Mouse (Mus musculus): ENCODE results near the gene Cpe. TPM values are rescaled to one million over a fixed set of nuclear protein-coding genes. Genes with fewer than 3 reads are reported as not detected.
A peak's percentile ranks its signal among the peaks of the same experiment; 100 is the strongest.

The Cpe gene
- polyA plus RNA-seq, 1 experiment from 2014 or later: 233 TPM

GRCm38 (mm10) chr8:64712499-64712898 is 19.6 kb upstream of the Cpe start:
- Histone ChIP-seq H3K4me2 (no peak overlapping the region), H3K4me1 (no peaks in the 10 kb centered on the region), H3K36me3 (peaks cover 19% of the 10 kb centered on the region), H3K9ac (no peak overlapping the region), H3K4me3 (no peak overlapping the region), H3K9me3 (no peaks in the 10 kb centered on the region), H3K27ac (no peak overlapping the region), H3K27me3 (no peaks in the 10 kb centered on the region)
- ATAC-seq (ENCODE audit: insufficient number of reproducible peaks, insufficient read depth, low FRiP score, low TSS enrichment, low read depth): no peak
- WGBS: 88% methylated on average over 7 of the region's 7 CpGs

GRCm38 (mm10) chr8:64711544-64711943 is 18.7 kb upstream of the Cpe start:
- Histone ChIP-seq H3K27me3 (no peaks in the 10 kb centered on the region), H3K4me3 (no peak overlapping the region), H3K9ac (no peak overlapping the region), H3K4me1 (no peaks in the 10 kb centered on the region), H3K9me3 (no peaks in the 10 kb centered on the region), H3K36me3 (peaks cover 10% of the 10 kb centered on the region), H3K4me2 (no peak overlapping the region), H3K27ac (no peak overlapping the region)
- ATAC-seq (ENCODE audit: insufficient number of reproducible peaks, insufficient read depth, low FRiP score, low TSS enrichment, low read depth): no peak
- 57% methylated on average over 1 of the region's 1 CpGs for WGBS

DNA sequence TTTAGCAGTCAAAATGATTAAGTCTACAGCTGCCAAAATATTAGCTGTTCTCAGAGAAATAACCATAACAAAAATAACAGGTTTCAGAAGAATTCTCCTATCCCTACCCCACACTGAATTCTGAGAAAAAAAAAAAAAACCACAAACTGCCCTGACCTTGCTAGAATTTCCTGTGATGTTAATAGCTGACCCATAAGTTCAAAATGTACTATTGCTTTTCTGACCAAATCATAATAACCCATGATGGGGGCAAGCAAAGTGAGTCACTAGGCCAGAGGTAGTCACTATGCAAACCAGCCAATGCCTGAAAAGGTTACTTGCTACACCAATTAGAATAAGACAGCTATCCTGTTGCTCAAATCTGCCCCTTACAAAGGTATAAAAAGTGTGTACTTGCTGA is 14.6 kb upstream of the Cpe start:
- no peaks in the 10 kb centered on the region for H3K4me1 ChIP-seq
- no peak overlapping the region for H3K4me2 ChIP-seq
- ATAC-seq (ENCODE audit: insufficient number of reproducible peaks, insufficient read depth, low FRiP score, low TSS enrichment, low read depth): no peak
- no peaks in the 10 kb centered on the region for H3K27me3 ChIP-seq
- H3K36me3 ChIP-seq: no peaks in the 10 kb centered on the region
- H3K9me3 ChIP-seq: no peaks in the 10 kb centered on the region
- no peak overlapping the region for H3K9ac ChIP-seq
- H3K27ac ChIP-seq: no peak overlapping the region
- H3K4me3 ChIP-seq: no peak overlapping the region

- no peaks in the 10 kb centered on the region for H3K27me3 ChIP-seq
- no peak overlapping the region for H3K27ac ChIP-seq
- no peaks in the 10 kb centered on the region for H3K9me3 ChIP-seq
- no peak overlapping the region for H3K4me3 ChIP-seq
- WGBS: 76% methylated on average over 1 of the region's 1 CpGs
- H3K4me1 ChIP-seq: no peaks in the 10 kb centered on the region
- H3K9ac ChIP-seq: no peak overlapping the region
- no peak overlapping the region for H3K4me2 ChIP-seq
- ATAC-seq (ENCODE audit: insufficient number of reproducible peaks, insufficient read depth, low FRiP score, low TSS enrichment, low read depth): no peak
- H3K36me3 ChIP-seq: no peaks in the 10 kb centered on the region
Measured at GRCm38 (mm10) chr8:64703191-64703590, 10.3 kb upstream of the Cpe start.

DNA sequence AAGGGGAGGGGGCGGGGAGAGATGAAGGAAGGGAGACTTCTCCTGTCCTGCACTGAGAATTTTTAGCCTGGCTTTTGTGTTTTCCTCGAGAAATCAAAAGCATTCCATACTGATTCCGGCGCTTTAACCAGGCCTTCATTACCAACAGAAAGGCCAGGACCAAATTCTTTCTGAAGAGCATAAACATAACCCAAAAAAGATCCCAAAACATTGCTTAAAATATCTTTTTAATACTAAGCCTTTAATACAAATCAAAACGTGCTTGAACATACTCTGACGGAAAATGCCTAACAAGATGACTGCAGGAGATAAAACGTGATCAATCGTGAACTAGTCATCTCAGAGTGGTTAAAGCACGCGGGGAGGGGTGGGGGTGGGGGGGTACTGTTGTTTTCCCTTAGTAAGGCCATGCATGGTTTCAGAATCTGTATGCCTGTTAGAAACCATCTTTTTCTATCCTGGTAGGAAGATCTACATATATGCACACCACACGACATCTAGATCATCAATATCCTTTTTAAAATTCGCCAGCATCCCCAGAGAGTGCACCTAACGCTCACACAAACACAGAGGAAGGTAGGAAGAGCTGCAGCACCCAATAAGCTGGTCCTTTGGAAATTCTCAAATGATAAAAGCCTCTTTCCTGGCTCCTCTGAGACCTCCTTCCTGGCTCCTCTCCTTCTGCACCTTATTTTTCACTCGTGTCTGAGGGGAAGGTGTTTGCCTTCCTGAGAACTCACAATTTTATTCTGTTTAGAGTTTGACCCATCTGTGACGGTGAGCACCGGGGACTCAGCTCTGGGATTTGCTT is 1.1 kb downstream of the Cpe start:
- H3K4me3 ChIP-seq: peak overlapping the region; percentile 71

DNA sequence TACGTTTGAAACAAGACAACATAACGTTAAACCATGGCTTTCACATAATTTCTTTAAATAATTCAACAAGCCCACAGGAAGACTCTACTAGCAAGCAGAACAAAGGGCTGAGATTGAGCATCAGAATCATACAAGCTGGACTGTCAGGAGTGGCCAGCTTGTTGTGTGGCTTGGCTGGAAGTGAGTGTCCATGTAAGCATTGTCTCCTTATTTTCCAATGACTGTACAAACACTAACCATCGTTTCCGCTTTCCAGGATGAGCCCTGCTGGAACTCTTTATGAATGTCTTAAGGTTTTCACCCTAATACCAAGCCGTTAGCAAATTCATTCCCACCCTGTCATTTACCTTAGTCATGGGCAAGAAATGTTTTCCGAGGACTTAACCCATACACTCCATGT is 2.0 kb downstream of the Cpe start:
- H3K4me3 ChIP-seq: peak overlapping the region; percentile 6
- H3K27ac ChIP-seq: no peak overlapping the region
- WGBS: 78% methylated on average over 6 of the region's 6 CpGs
- H3K4me1 ChIP-seq: peaks cover 18% of the 10 kb centered on the region
- ATAC-seq (ENCODE audit: insufficient number of reproducible peaks, insufficient read depth, low FRiP score, low TSS enrichment, low read depth): no peak
- H3K9me3 ChIP-seq: no peaks in the 10 kb centered on the region
- no peak overlapping the region for H3K9ac ChIP-seq
- no peaks in the 10 kb centered on the region for H3K36me3 ChIP-seq
- H3K27me3 ChIP-seq: peaks cover 5% of the 10 kb centered on the region; the same call in 1 of the 2 replicates
- H3K4me2 ChIP-seq: peak overlapping the region; percentile 82

More for the DNA sequence above, 1.1 kb downstream of the Cpe start:
- Histone ChIP-seq H3K27me3 (peaks cover 5% of the 10 kb centered on the region; the same call in 1 of the 2 replicates), H3K4me2 (peak overlapping the region; percentile 82), H3K4me1 (peaks cover 14% of the 10 kb centered on the region), H3K27ac (peak overlapping the region; percentile 89; the same call in 1 of the 2 replicates), H3K9ac (peak overlapping the region; percentile 86), H3K36me3 (no peaks in the 10 kb centered on the region), H3K9me3 (no peaks in the 10 kb centered on the region)
- WGBS: 6% methylated on average over 16 of the region's 16 CpGs
- ATAC-seq (ENCODE audit: insufficient number of reproducible peaks, insufficient read depth, low FRiP score, low TSS enrichment, low read depth): no peak

DNA sequence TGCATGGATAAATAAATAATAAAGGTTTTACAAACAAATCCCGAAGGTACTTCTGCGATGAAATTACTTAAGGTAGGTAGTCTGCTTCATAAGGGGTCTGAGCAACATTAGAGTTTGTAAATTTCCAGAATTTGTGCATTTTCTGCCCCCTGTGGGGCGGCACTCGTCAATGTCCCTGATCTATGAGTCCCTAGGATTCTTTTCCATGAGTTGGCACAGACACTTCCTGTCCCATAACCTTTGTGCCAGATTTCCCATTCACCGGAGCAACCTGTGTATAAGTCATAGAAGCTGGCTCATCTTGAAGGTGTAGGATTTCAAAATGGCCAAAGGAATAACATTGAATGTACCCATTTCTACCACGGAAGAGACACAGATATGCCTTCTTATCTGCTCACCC is 2.5 kb downstream of the Cpe start:
- Histone ChIP-seq H3K4me2 (peak overlapping the region; percentile 82), H3K9ac (no peak overlapping the region), H3K9me3 (no peaks in the 10 kb centered on the region), H3K36me3 (no peaks in the 10 kb centered on the region), H3K27ac (no peak overlapping the region), H3K4me3 (no peak overlapping the region), H3K4me1 (peaks cover 18% of the 10 kb centered on the region), H3K27me3 (peaks cover 5% of the 10 kb centered on the region; the same call in 1 of the 2 replicates)
- 79% methylated on average over 6 of the region's 6 CpGs for WGBS
- ATAC-seq (ENCODE audit: insufficient number of reproducible peaks, insufficient read depth, low FRiP score, low TSS enrichment, low read depth): no peak

DNA sequence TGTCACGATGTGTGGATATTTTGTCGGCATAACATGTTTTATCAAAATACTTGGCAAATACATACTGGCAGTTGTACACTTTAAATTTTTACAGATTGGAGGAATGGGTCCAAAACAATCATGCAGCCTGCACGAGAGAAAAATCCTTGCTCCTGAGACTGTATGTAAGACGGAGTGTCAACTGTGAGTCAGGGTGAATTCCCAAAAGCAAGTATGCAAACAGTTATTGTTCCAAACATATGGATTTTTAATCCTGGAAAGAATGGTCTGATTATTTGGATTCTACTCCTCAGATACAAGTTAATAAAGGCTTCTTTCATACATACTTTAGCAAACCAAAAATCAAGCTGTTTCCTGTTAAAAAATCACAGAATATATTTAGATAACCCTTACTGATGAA is 4.1 kb downstream of the Cpe start:
- 59% methylated on average over 4 of the region's 4 CpGs for WGBS
- no peak overlapping the region for H3K4me3 ChIP-seq
- H3K9ac ChIP-seq: no peak overlapping the region
- peaks cover 18% of the 10 kb centered on the region for H3K4me1 ChIP-seq
- no peaks in the 10 kb centered on the region for H3K9me3 ChIP-seq
- no peak overlapping the region; the same call in 1 of the 2 replicates for H3K27ac ChIP-seq
- H3K36me3 ChIP-seq: no peaks in the 10 kb centered on the region
- peaks cover 1% of the 10 kb centered on the region; the same call in 1 of the 2 replicates for H3K27me3 ChIP-seq
- ATAC-seq (ENCODE audit: insufficient number of reproducible peaks, insufficient read depth, low FRiP score, low TSS enrichment, low read depth): no peak
- no peak overlapping the region for H3K4me2 ChIP-seq

DNA sequence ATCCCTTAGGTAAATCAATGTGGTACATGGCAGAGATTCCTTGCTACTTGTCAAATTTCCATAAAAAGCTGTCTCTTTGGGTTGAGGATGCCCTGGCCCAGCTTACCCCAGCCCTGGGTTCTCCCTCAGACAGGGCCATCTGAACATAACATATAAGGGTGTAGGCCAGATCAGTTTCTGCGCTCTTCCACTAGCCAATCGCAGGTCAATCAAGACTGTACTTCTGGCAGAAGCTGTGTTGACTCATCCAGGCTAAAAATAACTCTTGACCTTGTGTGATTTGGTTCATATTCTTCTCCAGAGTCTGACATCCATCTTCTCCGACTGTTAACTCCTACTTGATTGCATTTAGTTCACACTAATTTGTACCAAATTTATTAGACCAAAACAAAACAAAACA is 4.7 kb downstream of the Cpe start:
- Histone ChIP-seq H3K9me3 (no peaks in the 10 kb centered on the region), H3K4me2 (no peak overlapping the region), H3K27me3 (no peaks in the 10 kb centered on the region; the same call in 1 of the 2 replicates), H3K36me3 (no peaks in the 10 kb centered on the region), H3K9ac (no peak overlapping the region), H3K27ac (no peak overlapping the region), H3K4me3 (no peak overlapping the region), H3K4me1 (peaks cover 16% of the 10 kb centered on the region)
- WGBS: 71% methylated on average over 3 of the region's 3 CpGs
- ATAC-seq (ENCODE audit: insufficient number of reproducible peaks, insufficient read depth, low FRiP score, low TSS enrichment, low read depth): no peak

DNA sequence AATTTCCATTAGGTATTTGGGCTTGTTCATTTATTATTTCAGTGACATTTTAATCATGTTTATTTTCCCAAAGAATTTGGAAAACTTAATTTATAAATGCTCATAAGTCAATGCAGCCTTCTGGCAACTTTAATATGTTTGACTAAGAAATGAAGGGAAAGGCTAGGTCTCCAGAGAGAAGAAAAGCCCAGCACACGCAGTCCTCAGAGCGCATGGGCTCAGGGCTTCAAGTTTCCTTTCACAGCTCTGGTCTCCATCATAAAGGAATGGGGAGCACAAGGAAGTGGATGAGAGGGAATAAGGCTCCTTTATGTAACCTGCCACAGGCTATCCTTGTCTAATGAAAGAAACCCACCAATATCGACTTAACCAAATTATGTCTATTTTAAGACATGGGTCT is 10.4 kb downstream of the Cpe start:
- no peak overlapping the region for H3K27ac ChIP-seq
- H3K36me3 ChIP-seq: no peaks in the 10 kb centered on the region
- H3K4me2 ChIP-seq: no peak overlapping the region
- 49% methylated on average over 3 of the region's 3 CpGs for WGBS
- no peaks in the 10 kb centered on the region for H3K27me3 ChIP-seq
- no peak overlapping the region for H3K9ac ChIP-seq
- no peaks in the 10 kb centered on the region for H3K9me3 ChIP-seq
- 0 out of 2 replicates have a peak, but pooled peaks cover 5% of the 10 kb centered on the region for H3K4me1 ChIP-seq
- ATAC-seq (ENCODE audit: insufficient number of reproducible peaks, insufficient read depth, low FRiP score, low TSS enrichment, low read depth): no peak
- no peak overlapping the region for H3K4me3 ChIP-seq

DNA sequence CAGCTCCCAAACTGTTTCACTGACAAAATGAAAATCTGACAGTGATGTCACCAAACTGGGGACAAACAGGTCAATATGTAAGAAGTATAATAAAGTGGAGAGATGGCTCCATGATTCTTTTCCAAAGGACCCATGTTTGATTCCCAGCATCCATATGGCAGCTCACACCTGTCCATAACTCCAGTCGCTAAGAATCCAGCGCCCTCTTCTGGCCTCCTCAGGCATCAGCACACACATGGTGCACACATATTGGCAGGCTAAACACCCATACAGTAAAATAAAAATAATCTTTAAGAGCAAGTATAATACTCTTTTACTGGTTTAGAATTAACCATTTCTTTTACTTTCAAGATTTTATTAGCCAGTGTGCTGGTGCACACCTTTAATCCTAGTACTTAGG is 16.5 kb downstream of the Cpe start:
- Histone ChIP-seq H3K27ac (no peak overlapping the region), H3K4me1 (no peaks in the 10 kb centered on the region), H3K4me2 (no peak overlapping the region), H3K9me3 (no peaks in the 10 kb centered on the region), H3K36me3 (no peaks in the 10 kb centered on the region), H3K4me3 (no peak overlapping the region), H3K27me3 (no peaks in the 10 kb centered on the region), H3K9ac (no peak overlapping the region)
- no peak for ATAC-seq (ENCODE audit: insufficient number of reproducible peaks, insufficient read depth, low FRiP score, low TSS enrichment, low read depth)
- WGBS: 81% methylated on average over 2 of the region's 2 CpGs

DNA sequence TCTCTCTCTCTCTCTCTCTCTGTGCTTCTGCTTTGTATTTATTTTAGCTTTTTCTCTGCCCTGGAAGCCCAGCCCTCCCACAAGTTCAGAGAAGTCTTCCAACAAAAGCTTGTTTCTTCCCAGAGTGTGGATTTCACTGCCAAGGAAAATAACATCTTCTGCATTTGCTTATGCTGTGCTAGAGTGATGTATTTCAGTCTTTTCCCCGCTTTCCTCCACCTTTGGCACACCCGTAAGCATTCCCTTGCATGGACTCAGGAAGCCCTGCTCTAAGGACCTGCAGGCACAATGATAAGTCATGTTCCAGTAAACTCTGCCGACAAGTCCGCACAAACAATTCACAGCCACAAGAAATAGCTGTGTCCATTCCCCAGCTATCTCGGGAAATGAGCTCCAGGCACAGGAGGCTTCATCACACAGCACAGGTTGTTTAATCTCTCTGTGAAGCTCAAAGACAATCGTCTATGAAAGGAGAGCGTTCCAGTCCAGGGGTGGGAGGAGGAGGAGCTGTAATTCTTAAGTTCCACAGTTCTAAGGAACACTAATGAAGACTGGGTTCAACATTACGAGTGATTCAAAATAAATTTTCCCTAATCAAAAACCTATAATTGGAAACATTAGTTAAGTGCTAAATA is 17.8 kb downstream of the Cpe start:
- Histone ChIP-seq H3K9me3 (no peaks in the 10 kb centered on the region), H3K36me3 (no peaks in the 10 kb centered on the region), H3K4me1 (no peaks in the 10 kb centered on the region), H3K9ac (no peak overlapping the region), H3K4me3 (no peak overlapping the region), H3K4me2 (no peak overlapping the region), H3K27me3 (no peaks in the 10 kb centered on the region), H3K27ac (0 out of 2 replicates have a peak overlapping the region, but pooled peaks have one; percentile 33)
- WGBS: 62% methylated on average over 8 of the region's 8 CpGs
- no peak for ATAC-seq (ENCODE audit: insufficient number of reproducible peaks, insufficient read depth, low FRiP score, low TSS enrichment, low read depth)
